Mouse (Mus musculus) lung, adult 18-20 months (tissue): ENCODE results near the gene Chst8.

Source experiments
- DNase-seq, 2 experiments: peaks; one replicate each; pipeline ENCODE4 v3.0.0; 2022; ENCODE audit warnings: mixed read lengths in 2 of 2

The Chst8 gene

GRCm38 (mm10) chr7:34812531-34813111, at the start of gene Chst8:
Gene Chst8 (minus strand): TSS chr7:34812711.
- DNase-seq: peak; percentile 81 to 87

GRCm38 (mm10) chr7:34858291-34858690, 45.8 kb upstream of the Chst8 start:
- no peak for DNase-seq

- DNase-seq: no peak
Measured at GRCm38 (mm10) chr7:34854781-34855352, 42.4 kb upstream of the Chst8 start.

- no peak for DNase-seq
Measured at GRCm38 (mm10) chr7:34853393-34853792, 40.9 kb upstream of the Chst8 start.

- DNase-seq: peak; percentile 5
Measured at GRCm38 (mm10) chr7:34849660-34850059, 37.1 kb upstream of the Chst8 start.

GRCm38 (mm10) chr7:34848811-34849210, 36.3 kb upstream of the Chst8 start:
- no peak for DNase-seq

- no peak for DNase-seq
Measured at GRCm38 (mm10) chr7:34847900-34848299, 35.4 kb upstream of the Chst8 start.

- no peak for DNase-seq
Measured at GRCm38 (mm10) chr7:34847410-34847809, 34.9 kb upstream of the Chst8 start.

GRCm38 (mm10) chr7:34838749-34839148, 26.2 kb upstream of the Chst8 start:
- no peak for DNase-seq

- DNase-seq: no peak
Measured at GRCm38 (mm10) chr7:34838231-34838630, 25.7 kb upstream of the Chst8 start.

- no peak for DNase-seq
Measured at GRCm38 (mm10) chr7:34826255-34826909, 13.9 kb upstream of the Chst8 start.

GRCm38 (mm10) chr7:34821587-34821986, 9.1 kb upstream of the Chst8 start:
- no peak for DNase-seq

GRCm38 (mm10) chr7:34820554-34820953, 8.0 kb upstream of the Chst8 start:
- no peak for DNase-seq

GRCm38 (mm10) chr7:34819796-34820195, 7.3 kb upstream of the Chst8 start:
- DNase-seq: no peak

GRCm38 (mm10) chr7:34818660-34819059, 6.1 kb upstream of the Chst8 start:
- DNase-seq: no peak

- no peak for DNase-seq
Measured at GRCm38 (mm10) chr7:34816981-34817380, 4.5 kb upstream of the Chst8 start.

- no peak for DNase-seq
Measured at GRCm38 (mm10) chr7:34814801-34815200, 2.3 kb upstream of the Chst8 start.

- peak; percentile 14 to 24 for DNase-seq
Measured at GRCm38 (mm10) chr7:34811531-34812526, 682 bp downstream of the Chst8 start.

- no peak for DNase-seq
Measured at GRCm38 (mm10) chr7:34811060-34811459, 1.5 kb downstream of the Chst8 start.

GRCm38 (mm10) chr7:34806307-34806706, 6.2 kb downstream of the Chst8 start:
- DNase-seq: no peak

- DNase-seq: no peak
Measured at GRCm38 (mm10) chr7:34805691-34806205, 6.8 kb downstream of the Chst8 start.

GRCm38 (mm10) chr7:34805042-34805441, 7.5 kb downstream of the Chst8 start:
- DNase-seq: no peak

GRCm38 (mm10) chr7:34799950-34800511, 12.5 kb downstream of the Chst8 start:
- DNase-seq: no peak
